Mouse (Mus musculus) liver, embryonic 15.5 days (tissue): Measurements from ENCODE around the gene Wdr75. TPM values are rescaled to one million over a fixed set of nuclear protein-coding genes. Genes with fewer than 3 reads are reported as not detected.

Source experiments
- ATAC-seq: fragments of 200-750 bp; cut with Nextera tagmentation; 2 replicates; pipeline ENCODE4 v1.8.0; 2017; ENCODE audit warnings: moderate number of reproducible peaks, mild to moderate bottlenecking, moderate library complexity; ENCODE audit not compliant: insufficient read depth
- H3K27ac ChIP-seq: fragments of 300-500 bp; sonication (generic); replicated peaks from 2 replicates; pipeline ENCODE4 v1.5.1; 2015; ENCODE audit warnings: mild to moderate bottlenecking, inconsistent platforms
- H3K27me3 ChIP-seq: fragments of 300-500 bp; sonication (generic); 2 replicates; pipeline ENCODE4 v1.6.1; 2015; ENCODE audit warnings: mild to moderate bottlenecking, inconsistent platforms
- H3K36me3 ChIP-seq: fragments of 300-500 bp; sonication (generic); replicated peaks from 2 replicates; pipeline ENCODE4 v1.6.1; 2015; ENCODE audit warnings: moderate library complexity, mild to moderate bottlenecking, inconsistent platforms
- H3K4me1 ChIP-seq: fragments of 300-500 bp; sonication (generic); replicated peaks from 2 replicates; pipeline ENCODE4 v1.6.1; 2015; ENCODE audit warnings: inconsistent platforms
- H3K4me2 ChIP-seq: fragments of 300-500 bp; sonication (generic); 2 replicates; pipeline ENCODE4 v1.6.1; 2015; ENCODE audit warnings: moderate library complexity, mild to moderate bottlenecking, inconsistent platforms
- H3K4me3 ChIP-seq: fragments of 300-500 bp; sonication (generic); replicated peaks from 2 replicates; pipeline ENCODE4 v1.5.1; 2015; ENCODE audit warnings: mild to moderate bottlenecking, inconsistent platforms
- H3K9ac ChIP-seq: fragments of 300-500 bp; sonication (generic); 2 replicates; pipeline ENCODE4 v1.6.1; 2015; ENCODE audit warnings: moderate library complexity, mild to moderate bottlenecking, inconsistent platforms
- H3K9me3 ChIP-seq: fragments of 300-500 bp; sonication (generic); replicated peaks from 2 replicates; pipeline ENCODE4 v1.6.1; 2016; ENCODE audit warnings: inconsistent platforms
- WGBS: fragments of 180-500 bp; shearing (Covaris S2); methylation state at CpG from one replicate; pipeline ENCODE4 v1.1.7; 2015; ENCODE audit warnings: mixed read lengths; ENCODE audit not compliant: insufficient replicate concordance; 5-methylcytosine and 5-hydroxymethylcytosine counted together
- polyA plus RNA-seq: library from polyadenylated mRNA; unstranded; fragments of >200 nt; fragmentation: Nextera tagmentation; extraction: Ambion mirVana; gene quantifications from 2 replicates; pipeline ENCODE4 v1.2.1, GENCODE M21; 2015

Gene Wdr75
- polyA plus RNA-seq, 1 experiment from 2014 or later = 32.2 TPM

- H3K4me2 ChIP-seq = no peak overlapping the region
- peaks cover 20% of the 10 kb centered on the region for H3K4me1 ChIP-seq
- no peak overlapping the region for H3K9ac ChIP-seq
- H3K36me3 ChIP-seq = no peaks in the 10 kb centered on the region
- H3K27ac ChIP-seq = no peak overlapping the region; the same call in 1 of the 2 replicates
- 42% methylated on average over 3 of the region's 3 CpGs for WGBS
- H3K4me3 ChIP-seq = no peak overlapping the region
- H3K27me3 ChIP-seq = no peaks in the 10 kb centered on the region
- no peak for ATAC-seq
- no peaks in the 10 kb centered on the region for H3K9me3 ChIP-seq
Observed at GRCm38 (mm10) chr1:45868479-45869137, 73.6 kb downstream of the Wdr75 start.

Other genes with a start within 250 kb of the Wdr75 start
- gene Gm5269, start 95.1 kb downstream of the Wdr75 start, polyA plus RNA-seq = not detected in 2 replicates
- gene Slc40a1, start 131.4 kb downstream of the Wdr75 start, polyA plus RNA-seq = 144 and 158 TPM in 2 replicates